Mouse (Mus musculus) layer of hippocampus, postnatal 25 days (tissue): Measurements from ENCODE around the gene Pax9. TPM values are rescaled to one million over a fixed set of nuclear protein-coding genes. Genes with fewer than 3 reads are reported as not detected.

ENCODE experiments used
- DNase-seq, 2 experiments: peaks; one replicate each; pipeline ENCODE4 v3.0.0; 2022; ENCODE audit warnings: mixed read lengths in 2 of 2, low spot score in 1 of 2; ENCODE audit errors: extremely low spot score in 1 of 2
- total RNA-seq, 2 experiments: library from RNA; stranded (reverse); gene quantifications; 2 replicates each; pipeline ENCODE4 v1.2.3; 2021

Pax9 gene
- total RNA-seq: not detected

DNA sequence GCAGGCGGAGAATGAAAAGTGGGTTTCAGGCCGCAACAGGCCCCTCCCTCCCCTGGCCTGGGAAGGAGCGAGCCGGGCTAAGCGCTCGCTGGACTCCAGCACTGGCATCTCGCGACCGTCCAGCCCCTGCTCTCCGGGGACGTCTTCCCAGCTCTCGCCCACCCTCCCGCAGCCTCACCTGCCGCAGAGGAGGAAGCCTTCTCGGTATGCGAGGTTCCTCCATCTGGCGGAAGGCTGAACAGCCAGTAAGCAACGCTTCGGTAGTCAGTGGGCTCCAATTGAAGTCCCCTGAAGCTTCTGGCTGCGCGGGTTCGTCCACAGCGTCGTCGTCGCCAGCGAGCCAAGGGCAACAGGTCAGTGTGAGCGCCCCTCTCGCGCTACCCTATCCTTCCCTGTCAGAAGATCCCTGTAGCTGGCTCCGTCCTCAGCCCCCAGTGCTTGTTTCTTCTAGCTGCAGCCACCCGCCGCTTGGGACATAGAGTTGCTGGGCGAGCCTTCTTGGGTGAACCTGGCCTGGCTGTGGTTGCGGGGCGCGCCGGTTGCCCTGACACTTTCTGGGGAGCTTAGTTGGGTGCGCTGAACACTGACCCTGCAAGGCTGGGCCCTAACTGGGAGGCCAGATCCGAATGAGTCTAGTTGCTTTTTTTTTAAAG is at the start of gene Pax9:
Pax9 (plus strand) TSS at position 341 of the 653 bp plus-strand sequence.
- DNase-seq: no peak

DNA sequence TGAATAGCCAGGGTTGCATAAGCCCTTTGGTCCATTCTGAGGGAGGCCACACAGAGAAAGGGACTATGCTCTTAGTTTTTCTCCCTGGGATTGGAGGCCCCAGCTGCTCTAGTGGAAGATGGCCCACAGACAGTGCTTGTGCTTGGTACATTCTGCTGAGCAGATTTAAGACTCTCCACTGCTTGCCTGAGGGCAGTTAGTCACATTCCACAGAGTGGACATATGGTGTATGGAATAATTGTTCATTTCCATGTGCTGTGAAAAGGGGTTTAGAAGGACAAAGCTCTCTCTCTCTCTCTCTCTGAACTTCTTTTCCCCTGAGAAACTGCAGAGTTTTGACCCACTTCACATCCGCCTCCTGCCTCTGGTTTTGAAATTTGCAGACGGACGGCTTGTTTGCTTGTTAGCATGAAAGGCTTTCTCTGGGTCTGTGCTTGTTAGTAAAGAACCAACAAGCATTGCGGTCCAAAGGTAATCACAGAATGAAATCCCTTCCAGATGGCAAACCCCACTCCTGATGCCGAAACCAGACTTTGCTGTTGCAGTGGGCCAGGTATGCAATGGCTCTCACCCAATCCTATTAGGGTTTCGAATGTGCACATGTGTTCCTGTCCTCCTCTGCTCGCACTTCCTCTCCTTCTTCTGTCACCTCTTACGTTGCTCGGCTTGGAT is 22.0 kb upstream of the Pax9 start:
- DNase-seq: no peak

GRCm38 (mm10) chr12:56670795-56671194 is 20.8 kb upstream of the Pax9 start:
- DNase-seq: no peak

DNA sequence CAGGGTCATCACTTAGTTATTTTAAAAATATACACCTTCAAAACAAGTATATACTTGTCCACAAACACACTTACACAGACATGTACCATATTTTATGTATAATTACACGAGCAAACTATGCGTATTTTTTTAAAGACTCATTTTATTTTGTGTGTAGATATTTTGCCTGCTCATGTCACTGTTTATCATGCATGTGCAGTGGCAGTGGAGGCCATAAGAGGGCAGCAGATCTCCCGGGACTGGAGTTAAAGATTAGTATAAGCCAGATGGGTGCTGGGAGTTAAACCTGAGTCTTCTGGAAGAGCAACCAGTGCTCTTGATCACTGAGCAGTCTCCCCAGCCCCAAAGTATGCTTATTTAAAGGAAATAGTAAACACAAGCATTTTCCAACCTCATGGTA is 16.8 kb upstream of the Pax9 start:
- no peak for DNase-seq

DNA sequence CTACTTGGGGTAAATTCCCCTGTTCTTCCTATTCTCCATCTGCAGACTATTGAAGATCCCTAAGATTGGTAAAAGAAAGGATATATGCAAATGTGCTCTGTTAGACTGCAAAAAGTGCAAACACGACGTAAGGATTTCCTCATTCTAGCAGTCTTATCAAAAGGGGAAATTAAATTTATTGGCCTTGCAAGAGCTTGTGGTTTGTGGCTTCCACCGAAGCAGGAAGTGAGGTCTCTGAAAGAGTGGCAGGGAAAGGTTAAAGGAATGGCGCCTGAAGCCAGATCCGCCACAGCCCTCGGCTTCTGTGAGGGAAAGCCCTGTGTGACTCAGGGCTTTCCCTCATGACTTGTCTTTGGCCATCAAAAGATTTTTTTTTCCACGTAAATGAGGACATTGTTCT is 13.9 kb upstream of the Pax9 start:
- DNase-seq: no peak

GRCm38 (mm10) chr12:56681096-56681811 is 10.3 kb upstream of the Pax9 start:
- no peak for DNase-seq

GRCm38 (mm10) chr12:56687640-56688481 is 3.7 kb upstream of the Pax9 start:
- DNase-seq: no peak

- DNase-seq: no peak
Measured at GRCm38 (mm10) chr12:56688482-56688840, 3.1 kb upstream of the Pax9 start.

- DNase-seq: no peak
Measured at GRCm38 (mm10) chr12:56688920-56689319, 2.6 kb upstream of the Pax9 start.

DNA sequence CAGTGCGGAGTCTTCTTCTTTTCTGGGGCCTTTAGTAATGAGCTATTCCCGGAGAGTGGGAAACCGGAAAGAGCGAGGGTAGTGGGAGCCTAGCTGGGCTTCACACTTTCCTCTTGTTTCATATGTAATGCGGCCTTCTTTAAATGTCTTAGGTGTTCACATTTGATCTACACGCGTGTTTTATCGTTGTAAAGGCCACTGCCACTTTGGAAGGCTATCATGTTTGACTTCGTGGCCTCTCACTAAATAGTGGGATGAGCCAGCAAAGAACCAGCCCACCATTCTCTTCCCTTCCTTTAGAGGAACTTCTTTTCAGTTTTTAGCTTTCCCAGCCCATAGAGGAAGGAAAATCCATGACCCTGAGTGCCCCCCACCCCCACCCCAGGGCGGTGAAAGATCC is 2.2 kb upstream of the Pax9 start:
- DNase-seq: no peak

GRCm38 (mm10) chr12:56689736-56690135 is 1.8 kb upstream of the Pax9 start:
- DNase-seq: no peak

GRCm38 (mm10) chr12:56690366-56690765 is 1.2 kb upstream of the Pax9 start:
- DNase-seq: no peak

GRCm38 (mm10) chr12:56691001-56691400 is 566 bp upstream of the Pax9 start:
- DNase-seq: no peak

DNA sequence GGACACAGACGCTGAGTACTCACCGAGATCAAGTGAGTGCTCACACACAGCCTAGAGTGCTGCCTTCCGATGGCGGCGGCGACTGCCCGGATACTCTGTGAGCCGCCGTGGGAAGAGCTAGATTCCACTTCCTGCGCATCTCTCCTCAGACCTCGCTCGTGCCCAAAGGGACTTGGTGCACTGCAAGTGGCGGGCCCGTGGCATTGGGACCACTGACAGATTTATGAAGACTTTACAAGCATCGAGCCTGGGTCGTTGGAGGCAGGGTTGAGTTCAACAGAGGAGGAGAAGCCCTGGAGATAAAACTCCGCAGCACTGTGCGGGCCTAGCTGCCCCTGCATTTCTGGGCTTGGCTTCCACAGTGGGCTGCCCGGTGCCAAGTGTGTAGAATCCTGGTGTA is 969 bp downstream of the Pax9 start:
- no peak for DNase-seq

- DNase-seq: no peak
Measured at GRCm38 (mm10) chr12:56693411-56694098, 2.0 kb downstream of the Pax9 start.

DNA sequence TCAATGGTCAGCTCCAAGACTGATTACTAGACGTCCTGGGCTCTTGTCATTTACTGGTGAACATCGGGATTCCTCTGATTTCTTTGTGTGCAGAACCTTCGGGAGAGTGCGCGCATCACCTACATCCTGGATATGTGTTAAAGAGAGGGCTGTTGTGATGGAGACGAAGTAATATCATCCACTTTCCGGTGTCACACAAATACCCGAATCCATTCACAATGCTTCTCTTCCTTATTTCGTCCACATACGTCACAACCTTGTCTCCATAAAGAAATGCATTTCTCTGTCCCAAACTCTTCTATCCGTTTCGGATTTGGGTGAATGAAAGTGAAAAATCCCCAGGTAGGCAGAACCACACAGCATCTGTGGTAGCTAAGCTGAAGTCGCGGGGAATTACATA is 2.8 kb downstream of the Pax9 start:
- no peak for DNase-seq

DNA sequence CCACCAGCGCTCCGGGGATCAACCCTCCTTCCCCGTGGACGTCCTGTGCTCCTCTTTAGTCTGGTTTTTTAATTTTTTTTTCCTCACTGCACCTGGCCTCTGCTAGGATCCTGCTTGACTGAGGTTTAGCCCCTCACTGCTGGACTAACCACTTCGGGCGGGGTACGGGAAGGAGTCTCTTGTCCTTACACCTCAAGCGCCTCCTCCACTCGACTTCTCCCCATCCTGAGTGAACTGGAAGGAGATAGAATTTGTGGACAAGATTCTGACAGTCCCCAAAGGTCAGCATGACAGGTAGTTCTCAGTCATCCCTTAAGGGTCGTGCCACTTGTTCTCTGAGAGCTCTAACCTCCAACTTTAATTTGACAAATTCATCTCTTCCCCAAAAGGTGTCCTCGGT is 3.4 kb downstream of the Pax9 start:
- DNase-seq: no peak

GRCm38 (mm10) chr12:56695358-56696173 is 4.0 kb downstream of the Pax9 start:
- no peak for DNase-seq

DNA sequence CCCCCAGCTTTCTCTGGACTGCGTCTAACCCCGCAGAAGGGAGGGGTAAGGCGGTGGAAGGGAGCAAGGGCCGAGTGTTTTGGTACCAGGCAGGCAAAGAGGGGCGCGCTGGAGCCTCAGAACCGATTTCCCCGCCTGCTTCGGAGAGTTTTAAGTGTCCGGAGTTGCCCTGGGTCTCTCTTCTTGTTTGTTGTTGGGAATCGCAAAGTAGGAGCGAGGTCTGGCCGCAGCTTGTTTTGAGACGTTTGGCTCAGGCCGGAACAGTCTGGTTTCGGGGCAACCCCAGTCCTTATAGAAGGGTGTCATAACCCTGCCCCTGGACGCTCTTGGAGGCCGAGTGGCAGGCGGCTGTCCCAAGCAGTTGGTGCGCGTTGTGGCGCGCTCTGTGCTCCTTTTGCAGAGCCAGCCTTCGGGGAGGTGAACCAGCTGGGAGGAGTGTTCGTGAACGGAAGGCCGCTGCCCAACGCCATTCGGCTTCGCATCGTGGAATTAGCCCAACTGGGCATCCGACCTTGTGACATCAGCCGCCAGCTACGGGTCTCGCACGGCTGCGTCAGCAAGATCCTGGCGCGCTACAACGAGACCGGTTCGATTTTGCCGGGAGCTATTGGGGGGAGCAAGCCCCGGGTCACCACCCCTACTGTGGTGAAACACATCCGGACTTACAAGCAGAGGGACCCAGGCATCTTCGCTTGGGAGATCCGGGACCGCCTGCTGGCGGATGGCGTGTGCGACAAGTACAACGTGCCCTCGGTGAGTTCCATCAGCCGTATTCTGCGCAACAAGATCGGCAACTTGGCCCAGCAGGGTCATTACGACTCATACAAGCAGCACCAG is 4.8 kb downstream of the Pax9 start:
- no peak for DNase-seq
